Mouse (Mus musculus): ENCODE data around the gene 1700014D04Rik.
"Not testable (repeated sequence)": the region's sequence is repeated elsewhere in the genome, so short reads cannot be mapped to it uniquely, and the experiment has no call there.

DNA sequence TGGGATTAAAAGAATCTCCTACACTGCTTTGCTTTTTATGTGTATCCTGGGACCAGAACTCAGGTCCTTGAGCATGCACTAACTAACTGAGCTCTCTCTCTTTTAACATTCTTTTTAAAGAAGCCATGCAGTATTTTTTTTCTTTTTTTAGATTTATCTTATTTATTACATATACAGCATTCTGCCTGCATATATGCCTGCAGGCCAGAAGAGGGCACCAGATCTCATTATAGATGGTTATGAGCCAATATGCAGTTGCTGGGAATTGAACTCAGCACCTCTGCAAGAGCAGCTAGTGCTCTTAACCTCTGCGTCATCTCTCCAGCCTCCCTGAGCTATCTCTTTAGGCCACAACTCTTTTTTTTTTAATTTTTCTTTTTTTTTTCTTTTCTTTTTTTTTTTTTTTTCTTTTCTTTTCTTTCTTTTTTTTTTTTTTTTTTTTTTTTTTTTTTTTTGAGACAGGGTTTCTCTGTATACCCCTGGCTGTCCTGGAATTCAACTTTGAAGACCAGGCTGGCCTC is 33.3 kb upstream of the 1700014D04Rik start:
- TF ChIP-seq GATA1 (IDR thresholded peaks at IDR 0.05; ENCODE audit: borderline replicate concordance, low read length); FLI1 (IDR thresholded peaks at IDR 0.05; ENCODE audit: low read length): not testable (repeated sequence)

Measured in megakaryocyte, embryonic 14.5 days (primary cell).